Mouse (Mus musculus) kidney, adult 2 months (tissue): ENCODE measurements around the gene Olfr918. TPM values are rescaled to one million over a fixed set of nuclear protein-coding genes. Genes with fewer than 3 reads are reported as not detected.

Experiments
- DNase-seq: peaks from one replicate; pipeline ENCODE4 v3.0.0; 2021
- H3K27ac ChIP-seq: fragments of 200-500 bp; 2 replicates; pipeline ENCODE4 v1.5.1; 2012; ENCODE audit warnings: low read depth, low read length, control low read depth, inconsistent platforms; ENCODE audit not compliant: insufficient read depth
- H3K27me3 ChIP-seq: fragments of 200-500 bp; replicated peaks from 2 replicates; pipeline ENCODE4 v1.6.1; 2012; ENCODE audit warnings: mild to moderate bottlenecking, moderate library complexity, low read length, inconsistent platforms; ENCODE audit not compliant: control insufficient read depth, insufficient read depth
- H3K36me3 ChIP-seq: fragments of 200-500 bp; 2 replicates; pipeline ENCODE4 v1.6.1; 2012; ENCODE audit warnings: mild to moderate bottlenecking, moderate library complexity, low read length, inconsistent platforms; ENCODE audit not compliant: control insufficient read depth, insufficient read depth
- H3K4me1 ChIP-seq: fragments of 200-500 bp; 2 replicates; pipeline ENCODE4 v1.6.1; 2011; ENCODE audit warnings: low read length; ENCODE audit not compliant: control insufficient read depth, insufficient read depth
- H3K4me3 ChIP-seq: fragments of 200-500 bp; 2 replicates; pipeline ENCODE4 v1.5.1; 2011; ENCODE audit warnings: mild to moderate bottlenecking, low read depth, low read length, control low read depth; ENCODE audit not compliant: insufficient read depth
- CTCF ChIP-seq: fragments of 200-500 bp; conservative IDR thresholded peaks from 2 replicates; pipeline ENCODE4 v1.5.1; 2011; ENCODE audit warnings: low read depth, mild to moderate bottlenecking, control low read depth, low read length, moderate library complexity, mixed read lengths; ENCODE audit not compliant: insufficient read depth, insufficient read length
- POLR2A ChIP-seq: fragments of 200-500 bp; IDR thresholded peaks from one replicate; pipeline ENCODE4 v1.6.1; 2011; ENCODE audit warnings: low read depth, low read length, control low read depth
- WGBS: fragments of 180-500 bp; shearing (Covaris S2); methylation state at CpG from one replicate; pipeline ENCODE4 v1.1.7; 2018; 5-methylcytosine and 5-hydroxymethylcytosine counted together
- polyA plus RNA-seq: library from polyadenylated mRNA; depleted of rRNA; stranded (reverse); fragments of >200 nt; gene quantifications from 2 replicates; pipeline ENCODE4 v1.2.3, GENCODE M21; 2012; rRNA removed

The Olfr918 gene
- polyA plus RNA-seq, result not detected in 2 replicates

DNA sequence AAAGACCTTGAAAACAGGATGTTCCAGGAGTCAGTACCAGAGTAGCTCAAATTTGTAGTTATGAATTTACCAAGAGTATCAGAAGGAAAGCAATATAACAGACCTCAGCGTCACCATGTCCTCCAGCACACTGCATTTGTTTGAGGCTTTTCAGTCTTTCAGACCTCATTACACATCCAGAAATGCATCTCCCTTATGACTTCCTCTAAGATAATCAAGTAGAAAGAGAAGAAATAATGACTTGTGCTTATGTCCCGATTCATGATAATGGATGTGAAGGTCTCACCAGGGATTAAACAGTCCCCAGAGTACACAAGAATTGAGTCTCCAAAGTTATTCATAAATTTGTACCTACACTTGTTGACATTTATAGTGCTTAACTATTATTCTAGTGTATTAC is at the start of gene Olfr918:
Gene Olfr918, minus strand, starts transcription at position 101 of the 400 bp plus-strand sequence.
- no peak for DNase-seq
- no peak within 1 kb of the TSS for H3K4me3 ChIP-seq
- no peak within 1 kb of the TSS for H3K27ac ChIP-seq
- H3K27me3 ChIP-seq, result no peaks in the 10 kb centered on the region
- H3K36me3 ChIP-seq, result no peaks in the 10 kb centered on the region
- TF ChIP-seq CTCF, result no peak
- TF ChIP-seq POLR2A, result no peak
- no peaks in the 10 kb centered on the region for H3K4me1 ChIP-seq
- 82% methylated on average over 2 of the region's 2 CpGs for WGBS

DNA sequence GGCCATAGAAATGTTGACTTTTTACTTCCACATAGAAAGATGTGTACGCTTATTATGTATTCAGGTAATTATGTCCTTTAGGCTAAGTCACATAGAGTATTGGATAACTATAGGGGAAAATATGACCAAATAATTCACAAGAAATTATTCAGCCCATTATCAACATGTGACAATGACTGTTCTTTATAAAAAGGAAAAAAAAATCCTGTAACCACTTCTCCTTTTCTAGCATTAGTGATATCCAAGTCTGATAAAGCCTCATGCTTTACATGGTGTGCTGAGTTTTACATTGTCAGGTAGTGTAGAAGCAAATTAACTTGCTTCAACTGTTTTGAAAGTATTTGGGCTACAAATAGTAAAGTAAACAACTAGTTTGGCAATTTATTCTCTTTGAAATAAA is 49.6 kb upstream of the Olfr918 start:
- H3K27ac ChIP-seq, result no peak overlapping the region
- H3K4me1 ChIP-seq, result peaks cover 5% of the 10 kb centered on the region
- 100% methylated on average over 1 of the region's 1 CpGs for WGBS
- TF ChIP-seq CTCF (no peak), POLR2A (no peak)
- no peak for DNase-seq
- H3K27me3 ChIP-seq, result no peaks in the 10 kb centered on the region
- no peak overlapping the region for H3K4me3 ChIP-seq
- peaks cover 14% of the 10 kb centered on the region for H3K36me3 ChIP-seq

DNA sequence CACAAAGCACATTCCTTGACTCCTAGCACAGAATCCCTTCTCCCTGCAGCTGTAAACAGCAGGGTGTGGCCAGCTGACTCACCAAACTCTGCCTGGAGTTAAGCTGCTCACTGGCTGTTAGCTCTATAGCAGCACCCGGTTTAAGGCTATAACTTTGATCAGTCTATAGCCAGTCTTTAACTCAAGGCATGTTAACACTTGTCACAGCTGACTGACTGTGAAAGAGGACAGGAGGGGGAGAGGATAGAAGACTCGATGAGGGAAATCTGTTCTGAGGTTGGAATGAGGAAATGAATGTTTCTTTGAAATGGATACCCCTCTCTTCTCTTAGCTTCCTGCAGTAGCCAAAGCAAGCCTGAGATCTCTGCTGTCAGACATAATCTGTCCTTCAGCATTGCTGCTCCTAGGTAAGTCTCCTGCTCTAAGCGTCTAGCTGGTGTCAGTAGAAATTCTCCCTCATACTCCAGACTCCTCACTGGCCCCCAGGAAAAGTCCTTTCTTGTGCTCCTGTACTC is 44.6 kb upstream of the Olfr918 start:
- Histone ChIP-seq H3K4me1 (peaks cover 5% of the 10 kb centered on the region), H3K27ac (peak overlapping the region; percentile 68), H3K36me3 (peaks cover 5% of the 10 kb centered on the region), H3K4me3 (peak overlapping the region; percentile 85), H3K27me3 (no peaks in the 10 kb centered on the region)
- peak; percentile 22 for DNase-seq
- 0% methylated on average over 3 of the region's 3 CpGs for WGBS
- TF ChIP-seq CTCF, result no peak
- no peak for TF ChIP-seq POLR2A

GRCm38 (mm10) chr9:38718102-38718501 is 43.7 kb upstream of the Olfr918 start, which contains the start of gene Vwa5a:
TSS of gene Vwa5a (plus strand) at chr9:38718268.
- peak; percentile 79 for DNase-seq
- peak within 1 kb of the TSS; percentile 68 for H3K27ac ChIP-seq
- 0% methylated on average over 4 of the region's 4 CpGs for WGBS

GRCm38 (mm10) chr9:38672887-38673286 is 1.5 kb downstream of the Olfr918 start:
- no peak for DNase-seq
- H3K4me3 ChIP-seq, result no peak overlapping the region

More at GRCm38 (mm10) chr9:38718102-38718501, 43.7 kb upstream of the Olfr918 start, which contains the start of gene Vwa5a:
- no peaks in the 10 kb centered on the region; the same call in 1 of the 2 replicates for H3K36me3 ChIP-seq
- no peak for TF ChIP-seq CTCF
- TF ChIP-seq POLR2A, result no peak
- peak within 1 kb of the TSS; percentile 85 for H3K4me3 ChIP-seq
- H3K4me1 ChIP-seq, result peaks cover 5% of the 10 kb centered on the region
- no peaks in the 10 kb centered on the region for H3K27me3 ChIP-seq

DNA sequence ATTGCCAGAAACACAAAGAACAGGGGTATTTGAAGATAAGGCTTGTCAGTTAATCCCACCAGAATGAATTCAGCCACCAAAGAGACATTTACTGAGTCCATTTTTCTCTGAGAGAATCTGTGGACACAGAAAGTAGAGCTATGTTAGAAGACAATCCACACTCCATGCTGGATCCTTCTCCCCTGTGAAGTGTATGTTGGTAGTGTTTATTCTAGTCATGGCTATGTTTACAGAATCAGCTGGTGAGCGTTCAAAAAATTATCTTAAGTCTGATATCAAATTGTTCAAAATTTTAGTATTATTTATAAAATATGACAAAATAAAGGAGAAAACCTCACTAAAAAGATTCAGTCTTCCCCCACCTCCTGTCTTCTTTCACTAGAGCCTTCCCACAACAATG is 8.7 kb downstream of the Olfr918 start, which contains the start of gene Olfr917:
Gene Olfr917, minus strand, starts transcription at position 101 of the 400 bp plus-strand sequence.
- 86% methylated on average over 1 of the region's 1 CpGs for WGBS
- DNase-seq, result no peak
- Histone ChIP-seq H3K4me3 (no peak within 1 kb of the TSS), H3K27me3 (no peaks in the 10 kb centered on the region), H3K4me1 (no peaks in the 10 kb centered on the region), H3K27ac (no peak within 1 kb of the TSS), H3K36me3 (no peaks in the 10 kb centered on the region)
- no peak for TF ChIP-seq POLR2A

More at GRCm38 (mm10) chr9:38672887-38673286, 1.5 kb downstream of the Olfr918 start:
- Histone ChIP-seq H3K27ac (no peak overlapping the region), H3K36me3 (no peaks in the 10 kb centered on the region), H3K27me3 (no peaks in the 10 kb centered on the region), H3K4me1 (no peaks in the 10 kb centered on the region)
- no peak for TF ChIP-seq CTCF
- TF ChIP-seq POLR2A, result no peak
- WGBS, result 79% methylated on average over 2 of the region's 2 CpGs

GRCm38 (mm10) chr9:38659775-38660174 is 14.6 kb downstream of the Olfr918 start, which contains the start of gene Olfr916:
TSS of gene Olfr916 (minus strand) at chr9:38659875.
- WGBS, result 59% methylated on average over 1 of the region's 1 CpGs
- DNase-seq, result no peak
- Histone ChIP-seq H3K36me3 (no peaks in the 10 kb centered on the region), H3K27ac (no peak within 1 kb of the TSS), H3K4me3 (no peak within 1 kb of the TSS), H3K27me3 (no peaks in the 10 kb centered on the region), H3K4me1 (no peaks in the 10 kb centered on the region)
- TF ChIP-seq CTCF, result no peak
